Mouse (Mus musculus) v-Abl transformed pro-B cells (cell line): ENCODE data around the gene Jun.

Experiments used
- in situ Hi-C, 2 experiments: fragments of 400-800 bp; cut with MboI; formaldehyde crosslinking; loops; one replicate each; pipeline ENCODE4 v1.15.1; 2025; ENCODE audit not compliant: unreplicated experiment in 2 of 2

Gene Jun

DNA sequence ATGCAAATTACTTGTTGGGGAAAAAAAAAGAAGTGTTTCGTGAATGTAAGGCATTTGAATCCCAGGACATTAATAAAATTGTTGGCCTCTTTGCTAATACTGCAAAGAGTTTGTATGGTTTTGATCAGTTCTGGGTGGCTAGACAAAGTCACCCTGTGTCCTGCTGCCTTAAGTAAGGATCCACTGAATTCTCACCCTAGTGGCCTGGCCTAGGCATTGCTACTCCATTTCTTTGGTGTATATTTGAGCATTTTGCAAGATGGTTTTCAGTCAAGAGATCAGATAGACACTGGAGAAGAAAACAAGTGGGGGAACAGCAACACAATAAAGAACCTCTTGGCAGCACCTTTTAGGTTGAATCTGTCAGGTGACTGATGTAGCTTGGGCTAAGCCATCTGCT, 6.9 kb downstream of the Jun start:
- in situ Hi-C loops: loop anchor here in 1 of 2 experiments (5.0 kb wide), 1 partner anchor 38 kb away; no protein-coding TSS in a partner anchor

DNA sequence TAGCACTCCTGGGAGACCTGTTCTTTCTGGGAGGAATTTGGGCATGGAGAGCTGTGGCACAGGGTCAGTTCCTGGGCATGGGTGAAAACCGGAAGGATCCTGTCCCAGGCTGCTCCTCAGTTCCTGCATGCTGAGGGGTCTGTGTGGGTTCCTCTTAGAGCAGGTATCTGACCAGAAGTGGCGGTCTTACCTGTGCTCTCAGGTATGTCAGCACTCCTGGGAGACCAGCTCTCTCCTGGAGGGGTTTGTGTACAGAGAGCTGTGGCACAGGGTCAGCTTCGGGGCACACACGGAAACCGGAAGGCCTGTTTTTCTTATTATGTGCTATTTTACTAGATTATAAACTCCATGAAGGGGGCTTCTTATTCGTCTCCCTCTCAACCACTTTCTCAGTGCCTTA, 7.3 kb downstream of the Jun start:
- in situ Hi-C loops: loop anchor here in 1 of 2 experiments (5.0 kb wide), 1 partner anchor 37 kb away; no protein-coding TSS in a partner anchor

DNA sequence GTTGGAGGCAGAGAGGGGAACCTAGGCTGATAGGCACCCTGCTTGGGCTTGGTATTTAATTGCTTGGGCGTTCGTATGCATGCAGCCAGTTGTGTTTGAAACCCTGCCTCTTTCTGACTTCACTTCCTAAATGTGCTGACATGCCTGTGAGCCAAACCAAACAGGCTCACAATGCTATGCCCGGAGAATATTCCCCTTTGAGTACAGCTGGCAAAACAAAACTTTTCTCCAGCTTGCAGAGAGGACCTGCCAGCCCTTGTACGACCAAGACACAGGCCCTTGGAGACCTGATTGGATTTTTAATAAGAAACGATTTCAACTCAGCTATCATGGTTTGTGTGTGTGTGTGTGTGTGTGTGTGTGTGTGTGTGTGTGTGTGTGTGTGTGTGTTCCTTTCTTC, 14.0 kb downstream of the Jun start:
- in situ Hi-C loops: no loop called here

DNA sequence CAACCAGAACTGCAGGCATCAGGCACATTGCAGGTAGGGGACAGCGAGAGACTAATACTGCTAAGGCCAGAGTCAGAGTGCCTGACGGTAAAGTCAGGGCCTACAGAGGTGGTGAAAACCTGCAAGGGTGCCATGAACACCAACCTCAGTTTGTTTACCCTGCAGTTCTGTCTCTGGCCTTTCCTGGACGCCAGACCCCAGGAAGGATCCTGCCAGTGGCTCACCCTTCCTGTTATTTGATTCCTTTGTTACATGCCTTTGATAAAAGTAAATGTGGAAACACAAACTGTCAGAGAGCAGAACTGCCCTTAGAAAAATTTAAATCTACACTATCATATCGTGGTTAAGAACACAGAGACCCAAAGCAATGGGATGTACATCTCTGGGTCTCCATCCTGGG, 20.9 kb downstream of the Jun start:
- in situ Hi-C loops: no loop called here

DNA sequence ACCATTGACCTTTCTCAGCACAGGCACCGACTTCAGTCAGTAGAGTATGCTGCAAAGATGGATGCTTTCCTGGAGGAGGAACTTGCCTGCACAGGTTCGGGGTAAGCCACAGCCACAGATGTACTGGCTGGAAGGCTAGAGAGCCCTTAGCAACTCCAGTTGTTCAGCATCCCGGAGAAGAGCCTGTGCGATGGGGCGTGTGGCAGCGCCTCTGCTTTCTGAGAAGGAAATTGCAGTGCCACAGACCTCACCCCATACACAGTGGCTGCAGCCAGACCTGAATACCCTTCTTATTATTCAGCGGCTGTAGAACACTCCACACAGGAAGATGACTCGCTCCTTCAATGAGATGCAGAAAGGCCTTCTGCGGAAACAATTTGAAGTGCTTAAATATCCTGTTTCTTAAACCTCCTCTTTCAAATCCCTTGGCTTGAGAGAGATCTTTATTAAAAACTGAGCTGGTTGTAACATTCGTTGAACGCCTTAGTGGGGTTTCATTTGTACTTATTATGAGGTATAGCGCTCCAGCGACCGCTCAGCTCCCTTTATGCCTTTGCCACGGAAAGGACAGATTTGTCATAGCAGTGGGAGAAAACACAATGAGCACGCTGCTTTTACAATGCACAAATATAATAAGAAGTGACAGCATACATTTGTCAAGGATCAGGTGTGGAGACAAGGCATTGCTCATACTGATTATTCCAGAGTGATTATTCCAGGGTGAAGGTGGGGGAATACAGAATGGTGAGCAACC, 26.0 kb downstream of the Jun start:
- in situ Hi-C loops: no loop called here

DNA sequence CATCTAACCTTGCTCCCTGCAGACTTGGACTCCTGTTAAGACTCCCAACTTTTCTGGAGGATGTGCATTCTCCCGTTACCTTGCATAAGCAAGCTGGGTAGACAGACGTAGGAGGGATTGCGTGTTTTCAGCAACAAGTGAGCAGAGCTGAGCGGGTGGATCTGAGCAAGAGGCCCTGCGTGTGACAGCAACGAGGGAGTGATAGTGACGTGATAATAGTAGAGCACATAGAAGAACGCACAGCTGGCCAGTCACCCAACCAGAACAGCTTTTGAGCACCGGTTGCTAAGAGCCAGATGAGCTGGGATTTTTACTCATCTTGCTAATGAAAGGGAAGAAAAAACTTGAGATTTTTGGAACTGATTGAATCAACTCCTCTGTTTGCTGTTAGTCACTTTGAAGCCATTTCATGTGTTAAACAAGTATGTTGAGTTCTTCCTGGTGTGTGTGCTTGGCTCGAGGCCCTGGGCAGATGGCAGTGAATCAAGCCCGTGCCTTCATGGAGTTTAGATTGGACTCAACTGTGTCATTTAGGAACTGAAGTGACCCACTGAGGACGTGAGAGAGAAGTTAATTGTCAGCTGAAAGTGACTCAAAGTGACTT, 28.6 kb downstream of the Jun start:
- in situ Hi-C loops: loop anchor here in 1 of 2 experiments (25.0 kb wide), 1 partner anchor 1664 kb away; no protein-coding TSS in a partner anchor

DNA sequence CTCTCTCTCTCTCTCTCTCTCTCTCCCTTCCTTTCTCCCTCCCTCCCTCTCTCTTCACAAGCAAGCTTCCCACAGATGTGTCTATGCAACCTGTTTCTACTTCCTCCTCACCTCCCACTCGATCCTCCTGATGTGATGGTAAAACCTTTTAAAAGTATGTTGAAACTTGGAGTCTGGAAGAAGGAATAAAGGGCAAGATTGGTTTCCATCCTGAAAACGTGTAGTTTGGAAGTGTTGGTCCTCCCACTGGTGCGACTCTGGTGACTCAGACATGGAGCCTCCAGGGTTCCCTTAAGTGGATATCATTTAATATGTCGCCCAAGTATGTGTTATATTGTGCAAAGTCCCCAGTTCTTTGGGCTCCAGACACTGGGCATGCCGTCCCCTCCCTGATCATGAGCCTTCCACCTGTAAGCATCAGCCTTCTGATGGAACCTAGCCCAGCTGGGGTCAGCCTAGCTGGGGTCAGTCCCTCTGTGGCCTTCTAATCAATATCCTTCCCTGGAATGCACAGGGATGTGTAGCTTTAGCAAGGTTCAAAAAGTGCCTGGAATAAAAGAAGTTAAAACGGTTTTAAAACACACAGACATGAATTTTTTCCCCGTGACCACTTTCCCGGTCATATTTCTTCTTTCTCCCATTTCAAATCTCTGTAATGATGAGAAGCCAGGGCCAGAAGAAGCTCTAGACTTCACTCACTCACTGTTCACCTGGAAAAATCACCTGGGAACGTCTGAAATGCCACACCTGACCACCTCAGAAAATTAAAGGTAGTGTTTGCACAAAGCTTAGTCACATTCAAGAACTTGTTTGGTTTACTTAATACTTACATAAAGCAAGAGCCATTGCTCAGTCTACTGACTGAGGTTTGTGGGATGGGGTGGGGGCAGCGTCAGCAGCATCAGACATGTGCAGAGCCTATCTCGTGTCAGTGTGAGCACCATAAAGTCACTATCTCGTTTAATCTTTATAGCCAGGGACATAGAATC, 30.1 kb downstream of the Jun start:
- in situ Hi-C loops: loop anchor here in 1 of 2 experiments (25.0 kb wide), 1 partner anchor 1665 kb away; no protein-coding TSS in a partner anchor

DNA sequence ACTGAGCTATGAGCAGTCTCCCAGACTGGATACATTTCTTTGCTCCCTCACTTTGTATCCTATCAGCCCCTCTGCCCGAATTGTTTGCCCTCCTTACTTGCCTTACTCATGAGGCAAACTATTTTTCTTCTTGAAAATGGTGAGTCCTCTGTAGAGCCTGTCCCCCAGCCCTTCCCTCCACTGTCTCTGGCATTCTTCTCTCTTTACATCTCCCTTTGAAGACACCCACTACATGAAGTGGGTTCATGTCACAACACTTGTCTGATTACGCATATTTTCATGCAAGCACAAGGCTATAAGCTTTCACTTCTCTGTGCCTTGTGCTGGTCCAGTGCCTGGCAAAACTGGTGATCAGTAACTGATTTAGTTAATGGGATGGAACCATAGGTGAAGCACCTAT, 31.8 kb downstream of the Jun start:
- in situ Hi-C loops: loop anchor here in 1 of 2 experiments (25.0 kb wide), 1 partner anchor 1667 kb away; no protein-coding TSS in a partner anchor

DNA sequence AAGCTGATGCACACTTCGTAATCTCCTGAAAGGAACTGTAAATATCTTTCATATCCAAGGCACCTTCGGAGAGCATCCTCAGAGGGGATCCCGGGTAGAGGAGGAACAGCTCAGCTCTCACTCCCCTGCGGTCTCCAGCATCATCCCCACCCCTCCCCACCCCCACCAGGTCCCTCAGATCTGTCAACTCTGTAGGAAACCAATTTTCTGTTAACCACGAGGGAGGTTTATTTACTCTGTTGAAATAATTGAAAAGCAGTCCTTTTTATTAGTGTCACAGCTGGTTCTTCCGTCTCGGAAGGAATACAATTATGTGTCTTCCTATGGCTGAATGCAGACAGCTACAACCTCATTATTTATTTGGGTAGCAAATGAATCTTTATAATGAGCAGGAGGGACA, 33.8 kb downstream of the Jun start:
- in situ Hi-C loops: loop anchor here in 1 of 2 experiments (25.0 kb wide), 1 partner anchor 1669 kb away; no protein-coding TSS in a partner anchor

DNA sequence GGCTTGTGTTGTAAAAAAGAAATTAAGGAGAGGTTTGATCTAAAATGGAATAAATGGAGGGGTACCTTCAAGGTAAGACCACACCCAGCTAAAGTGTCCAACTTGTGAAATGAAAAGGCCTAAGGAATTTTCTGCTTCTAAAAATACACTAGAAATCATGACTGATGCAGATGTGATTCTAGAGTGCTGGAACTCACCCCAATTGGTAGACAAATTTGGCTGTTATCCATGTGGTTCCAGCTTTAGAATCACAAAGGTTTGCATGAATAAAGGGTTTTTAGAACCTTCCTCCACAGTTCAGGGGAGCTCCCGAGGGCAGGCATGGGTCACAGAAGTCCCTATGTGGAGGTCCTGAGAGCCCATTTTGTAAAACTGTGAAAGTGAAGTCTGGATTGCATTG, 39.3 kb downstream of the Jun start:
- in situ Hi-C loops: loop anchor here in 1 of 2 experiments (25.0 kb wide), 1 partner anchor 1675 kb away; no protein-coding TSS in a partner anchor

DNA sequence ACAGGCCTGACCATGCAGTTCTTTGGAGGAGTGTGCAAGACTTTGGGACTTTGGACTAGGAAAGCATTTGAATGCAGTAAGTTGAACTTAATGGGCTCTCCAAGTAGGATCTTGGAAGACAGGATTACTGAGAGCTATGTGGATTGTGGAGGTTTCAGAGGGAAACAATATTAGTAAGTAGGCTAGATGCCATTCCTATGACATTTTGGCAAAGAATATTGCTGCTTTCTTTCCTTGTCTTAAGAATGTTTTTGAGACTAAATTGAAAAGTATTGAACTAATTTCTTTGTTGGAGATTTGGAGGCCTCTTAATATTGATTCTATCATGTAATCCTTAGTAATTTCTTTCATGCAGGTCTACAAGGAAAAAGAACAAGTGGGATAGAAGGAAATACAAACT, 39.8 kb downstream of the Jun start:
- in situ Hi-C loops: loop anchor here in 1 of 2 experiments (25.0 kb wide), 1 partner anchor 1675 kb away; no protein-coding TSS in a partner anchor

DNA sequence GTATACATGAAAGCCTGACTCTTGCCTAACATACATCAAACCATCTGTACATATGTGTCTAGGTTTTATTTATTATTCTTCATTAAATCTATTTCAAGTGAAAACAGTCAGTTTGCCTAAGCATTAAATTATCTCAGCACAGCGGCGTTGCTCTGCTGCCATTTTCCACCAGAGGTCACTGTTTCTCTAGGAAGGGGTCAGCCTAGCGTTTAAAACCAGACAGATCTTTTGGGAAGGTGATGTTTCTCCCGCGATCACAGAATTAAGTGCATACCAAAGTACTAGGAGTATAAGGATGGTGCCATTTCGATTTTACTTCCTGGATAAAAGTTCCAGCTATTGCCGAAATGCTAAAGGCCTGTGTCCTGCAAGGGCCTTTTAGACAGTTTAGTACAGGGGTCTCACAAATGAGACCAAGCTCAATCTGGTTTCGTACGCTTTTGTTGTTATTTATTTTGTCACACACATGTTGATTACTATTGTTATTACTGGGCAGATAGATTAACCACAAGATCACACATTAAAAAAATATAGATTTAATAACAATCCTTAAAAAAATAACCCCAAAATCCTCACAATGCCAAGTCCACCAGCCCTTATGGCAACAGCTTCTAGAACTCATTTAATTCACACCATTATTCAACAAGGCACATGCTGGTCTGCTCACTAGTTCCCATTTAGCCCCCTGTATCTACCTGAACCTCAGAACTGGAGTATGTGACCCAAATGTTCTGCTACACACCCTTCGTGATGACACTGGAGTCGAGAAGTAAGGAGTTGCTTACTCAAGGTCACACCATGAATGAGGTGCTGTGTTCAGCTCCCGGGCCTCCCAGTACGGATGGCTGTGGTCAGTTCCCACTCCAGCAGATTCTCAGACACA, 43.6 kb downstream of the Jun start:
- in situ Hi-C loops: loop anchor here (5.0 to 25.0 kb wide), 6 partner anchors 39 to 1679 kb away; partner anchors contain the start of gene Jun (in 1 of the 2)

DNA sequence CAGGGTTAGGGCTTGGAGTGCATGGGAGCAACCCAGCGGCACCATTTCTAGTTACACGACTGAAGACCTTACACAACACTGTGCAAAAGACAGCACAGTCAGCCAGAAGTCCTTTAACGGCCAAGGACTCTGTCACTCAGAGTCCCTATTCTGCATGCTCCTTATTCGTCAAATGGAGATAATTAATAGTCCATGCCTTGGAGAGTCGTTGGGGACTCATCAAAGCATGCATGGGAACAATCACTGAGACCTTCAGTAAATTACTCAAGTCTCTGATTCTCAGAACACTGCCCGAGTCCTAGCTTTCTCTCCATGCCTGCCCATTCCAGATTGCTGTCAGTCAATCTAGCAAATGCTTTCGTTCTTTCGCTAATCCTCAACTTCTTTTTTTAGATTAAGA, 44.3 kb downstream of the Jun start:
- in situ Hi-C loops: loop anchor here (5.0 to 25.0 kb wide), 6 partner anchors 40 to 1680 kb away; partner anchors contain the start of gene Jun (in 1 of the 2)

DNA sequence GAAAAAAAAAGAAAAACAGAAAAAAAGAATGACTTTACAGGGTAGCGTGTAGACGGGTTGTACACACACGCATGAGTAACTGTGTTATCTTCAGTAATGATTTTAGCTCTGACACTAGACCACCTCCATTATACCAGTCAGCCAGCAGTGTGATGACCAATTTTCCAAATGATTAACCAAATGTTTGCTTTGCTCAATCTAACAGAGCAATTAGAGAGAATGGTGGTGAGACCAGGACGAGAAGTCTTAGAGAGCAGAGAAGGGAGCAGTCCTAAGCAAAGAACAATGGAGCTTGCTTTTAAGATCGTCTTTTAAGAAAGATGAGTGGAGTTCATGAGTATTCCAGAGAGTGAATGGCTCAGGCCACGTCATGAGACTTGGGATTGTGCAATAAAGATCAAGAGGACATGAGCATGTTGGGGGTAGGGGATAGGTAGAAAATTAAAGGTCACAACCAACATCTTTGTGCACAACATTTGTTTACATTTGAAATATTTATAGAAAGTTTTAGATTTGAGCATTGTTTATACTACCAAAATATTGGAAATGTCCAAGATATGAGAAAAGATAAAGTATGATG, 46.7 kb downstream of the Jun start:
- in situ Hi-C loops: loop anchor here (5.0 to 25.0 kb wide), 6 partner anchors 42 to 1682 kb away; partner anchors contain the start of gene Jun (in 1 of the 2)

DNA sequence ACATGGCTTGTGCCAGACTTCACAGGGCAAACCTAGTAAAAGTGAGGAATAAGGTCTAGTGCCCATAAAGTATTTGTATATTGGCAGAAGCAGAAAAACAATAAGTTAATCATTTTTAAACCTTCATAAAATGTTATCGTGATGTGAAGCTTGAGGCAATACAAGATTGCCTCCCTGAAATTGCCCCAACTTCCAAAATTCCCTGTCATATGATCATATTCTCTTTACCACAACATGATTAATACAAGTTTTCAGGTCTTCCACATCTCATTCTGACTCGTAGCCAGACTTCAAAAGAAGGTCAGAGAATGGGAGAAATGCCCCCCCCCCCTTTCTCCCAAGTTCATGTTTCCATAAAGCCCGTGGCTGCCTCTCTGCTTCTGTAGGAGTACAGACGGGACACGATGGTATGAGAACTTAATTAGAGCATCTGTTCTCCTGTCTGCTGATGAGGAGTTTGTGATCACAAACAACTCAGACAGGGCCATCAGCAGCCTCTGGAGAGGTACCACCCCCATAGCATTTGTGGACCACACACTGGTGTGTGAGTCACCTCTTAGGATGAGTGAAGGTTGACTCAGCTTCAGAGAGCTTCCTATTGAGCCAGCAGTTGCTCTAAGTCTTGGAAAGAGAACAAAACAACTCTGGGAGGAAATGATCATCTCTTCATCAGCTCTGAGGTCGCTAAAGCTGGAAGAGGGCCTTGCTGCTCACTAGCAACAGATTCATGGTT, 50.8 kb downstream of the Jun start:
- in situ Hi-C loops: loop anchor here (10.0 to 25.0 kb wide), 2 partner anchors 1024 to 1686 kb away; no protein-coding TSS in a partner anchor

DNA sequence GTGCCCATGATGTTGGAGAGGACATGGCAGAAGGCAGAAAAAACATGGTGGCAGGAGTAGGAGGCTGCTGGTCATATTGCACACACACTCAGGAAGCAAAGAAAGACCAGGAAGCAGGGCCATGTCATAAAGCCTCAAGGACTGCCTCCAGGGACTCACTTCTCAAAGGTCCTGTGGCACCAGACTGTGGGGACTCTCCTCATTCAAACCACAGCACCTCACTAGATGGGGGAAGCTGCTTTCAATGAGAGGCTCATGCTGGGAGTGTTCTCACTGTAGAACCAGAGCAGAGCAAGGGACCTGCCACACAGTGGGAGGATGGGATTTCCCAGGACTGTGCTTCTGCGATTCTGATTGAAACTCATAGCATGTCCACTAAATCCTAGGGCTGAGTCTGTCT, 51.9 kb downstream of the Jun start:
- in situ Hi-C loops: loop anchor here (10.0 to 25.0 kb wide), 2 partner anchors 1025 to 1687 kb away; no protein-coding TSS in a partner anchor

DNA sequence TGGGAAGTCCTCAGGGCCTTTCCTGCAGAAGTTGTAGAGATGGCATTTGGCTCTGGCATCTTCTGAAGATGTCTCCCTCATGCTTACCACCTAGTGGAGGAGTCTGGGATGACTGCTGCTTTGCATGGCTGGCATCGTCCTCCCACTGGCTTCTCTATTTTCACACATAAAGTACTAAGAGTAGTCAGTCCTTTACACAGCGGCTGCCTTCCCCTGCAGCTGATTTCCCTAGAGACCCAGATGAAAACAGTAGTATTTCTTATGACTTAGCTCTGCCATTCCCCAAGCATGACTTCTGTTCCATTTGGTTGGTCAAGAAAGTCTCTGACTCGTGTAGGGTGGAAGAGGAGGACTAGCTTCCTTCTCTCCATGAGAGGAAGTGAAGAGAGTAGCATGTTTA, 52.8 kb downstream of the Jun start:
- in situ Hi-C loops: no loop called here
